Mouse (Mus musculus): ENCODE measurements at regions not wholly inside any gene's neighbourhood (a gene's known extent, or its start where the extent isn't known, plus 50 kb on each side); places are given as distances from the start of the nearest gene placed in this dataset.

GRCm38 (mm10) chr6:51169971-51170411 lies 262.5 kb upstream of the Nfe2l3 start:
- TF ChIP-seq CTCF (IDR thresholded peaks at IDR 0.05; ENCODE audit: insufficient read depth, low read length) (no peak), POLR2A (IDR thresholded peaks at IDR 0.05; ENCODE audit: borderline replicate concordance, extremely low read depth, low read depth, low read length) (no peak)

All from lung, adult 2 months (tissue).